Mouse (Mus musculus): ENCODE data around the gene Galk2.

DNA sequence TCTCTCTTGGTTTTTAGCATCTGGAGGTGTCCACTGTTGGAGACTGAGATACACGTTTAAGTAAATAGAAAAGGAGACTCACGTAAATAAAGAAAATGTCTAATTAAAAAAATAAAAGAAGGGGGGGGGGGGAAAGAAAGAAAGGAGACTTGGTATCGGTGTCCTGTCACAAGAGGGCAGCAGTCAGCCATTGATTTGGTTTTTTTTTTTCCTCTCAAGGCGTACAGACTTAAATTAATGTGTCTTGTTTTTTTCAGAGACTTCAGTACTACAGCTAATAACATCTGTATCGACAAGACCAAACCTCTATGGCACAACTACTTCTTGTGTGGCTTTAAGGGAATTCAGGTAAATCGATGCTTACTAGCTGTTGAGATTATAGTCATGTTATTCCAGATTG is 34.2 kb downstream of the Galk2 start:
- peak; percentile 22 to 73 (median 36); a peak in 5 of 6 replicates for TF ChIP-seq CTCF (IDR thresholded peaks at IDR 0.05 in 2 of 3, conservative IDR thresholded peaks at IDR 0.05 in 1 of 3; ENCODE audit: control insufficient read depth in 1 of 3, insufficient read depth in 1 of 3, low read depth in 2 of 3, low read length in 3 of 3, poor library complexity in 1 of 3, severe bottlenecking in 1 of 3)
- peak; percentile 94 for TF ChIP-seq ZNF384 (IDR thresholded peaks at IDR 0.05; ENCODE audit: low read depth, low read length)

All from MEL (cell line).